Mouse (Mus musculus) thymus, adult 2 months (tissue): ENCODE measurements at regions not wholly inside any gene's neighbourhood (a gene's known extent, or its start where the extent isn't known, plus 50 kb on each side); places are given as distances from the start of the nearest gene placed in this dataset.

Source experiments
- DNase-seq: peaks from one replicate; pipeline ENCODE4 v3.0.0; 2021
- H3K27ac ChIP-seq: fragments of 200-500 bp; 2 replicates; pipeline ENCODE4 v1.5.1; 2012; ENCODE audit warnings: low read length, control low read depth; ENCODE audit not compliant: control insufficient read depth, insufficient read depth
- H3K27me3 ChIP-seq: fragments of 200-500 bp; 2 replicates; pipeline ENCODE4 v1.6.1; 2012; ENCODE audit warnings: mild to moderate bottlenecking, low read length, moderate library complexity, mixed read lengths; ENCODE audit not compliant: control insufficient read depth, insufficient read depth
- H3K36me3 ChIP-seq: fragments of 200-500 bp; 2 replicates; pipeline ENCODE4 v1.6.1; 2012; ENCODE audit warnings: mild to moderate bottlenecking, low read length, moderate library complexity; ENCODE audit not compliant: control insufficient read depth, insufficient read depth
- H3K4me1 ChIP-seq: fragments of 200-500 bp; replicated peaks from 2 replicates; pipeline ENCODE4 v1.6.1; 2012; ENCODE audit warnings: low read length; ENCODE audit not compliant: control insufficient read depth, insufficient read depth
- H3K4me3 ChIP-seq: fragments of 200-500 bp; 2 replicates; pipeline ENCODE4 v1.5.1; 2012; ENCODE audit warnings: mild to moderate bottlenecking, low read length, control low read depth, moderate library complexity; ENCODE audit not compliant: control insufficient read depth, insufficient read depth
- CTCF ChIP-seq: fragments of 200-500 bp; IDR thresholded peaks from 2 replicates; pipeline ENCODE4 v1.5.1; 2012; ENCODE audit warnings: mild to moderate bottlenecking, control low read depth, low read length, moderate library complexity, borderline replicate concordance; ENCODE audit not compliant: control insufficient read depth, poor library complexity, insufficient read depth; ENCODE audit errors: extremely low read depth
- POLR2A ChIP-seq: fragments of 200-500 bp; IDR thresholded peaks from 2 replicates; pipeline ENCODE4 v1.6.1; 2012; ENCODE audit warnings: mild to moderate bottlenecking, low read length, control low read depth, moderate library complexity; ENCODE audit not compliant: control insufficient read depth, poor library complexity, insufficient read depth; ENCODE audit errors: extremely low read depth
- WGBS: fragments of 180-500 bp; shearing (Covaris S2); methylation state at CpG from one replicate; pipeline ENCODE4 v1.1.7; 2018; 5-methylcytosine and 5-hydroxymethylcytosine counted together

DNA sequence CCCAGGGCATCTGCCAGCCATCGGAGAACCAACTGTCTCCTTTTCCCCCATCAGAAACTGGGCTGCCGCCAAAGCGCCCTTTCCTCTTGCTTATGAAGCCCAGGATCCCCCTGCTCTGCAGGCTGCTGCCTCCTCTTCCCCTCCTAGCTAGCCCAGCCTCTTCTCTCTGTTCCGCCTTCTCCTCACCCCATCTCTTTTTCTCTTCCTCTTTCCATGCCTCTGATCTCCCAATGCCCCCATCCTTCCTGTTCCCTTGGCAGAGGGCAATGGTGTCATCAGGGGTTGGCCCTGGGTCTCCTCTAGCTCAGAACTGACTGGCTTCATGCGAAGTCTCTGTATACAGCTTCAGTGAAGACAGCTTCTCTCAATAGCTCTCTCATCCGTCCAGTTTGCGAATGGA is 87.4 kb upstream of the Rbpj start:
- DNase-seq = no peak

DNA sequence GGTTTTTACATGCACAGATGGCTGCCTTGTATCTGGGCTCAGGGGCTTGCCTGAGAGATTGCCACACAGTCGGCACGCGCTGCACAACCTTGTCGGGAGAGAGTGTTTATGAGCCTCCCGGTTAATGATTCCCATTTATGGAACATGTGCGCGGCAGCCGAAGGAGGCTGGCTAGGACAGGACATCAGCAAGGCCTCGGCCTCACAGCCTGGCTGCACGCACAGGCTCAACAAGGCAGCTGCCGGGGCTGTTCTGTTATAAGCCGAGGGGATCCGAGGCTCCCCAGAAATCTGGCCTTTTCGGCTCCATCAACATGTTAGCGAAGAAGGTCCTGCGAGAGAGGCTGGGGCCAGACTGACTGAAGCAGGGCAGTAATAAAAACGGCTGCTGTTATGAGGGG is 86.3 kb upstream of the Rbpj start:
- no peaks in the 10 kb centered on the region for H3K4me1 ChIP-seq
- TF ChIP-seq CTCF = no peak
- TF ChIP-seq POLR2A = no peak
- no peak overlapping the region for H3K27ac ChIP-seq
- no peak overlapping the region for H3K4me3 ChIP-seq
- H3K27me3 ChIP-seq = no peaks in the 10 kb centered on the region
- no peaks in the 10 kb centered on the region for H3K36me3 ChIP-seq
- WGBS = 90% methylated on average over 17 of the region's 17 CpGs
- DNase-seq = no peak

More for the DNA sequence above, 87.4 kb upstream of the Rbpj start:
- 64% methylated on average over 7 of the region's 7 CpGs for WGBS
- Histone ChIP-seq H3K36me3 (no peaks in the 10 kb centered on the region), H3K27me3 (no peaks in the 10 kb centered on the region), H3K4me1 (no peaks in the 10 kb centered on the region), H3K4me3 (no peak overlapping the region), H3K27ac (no peak overlapping the region)
- no peak for TF ChIP-seq CTCF
- no peak for TF ChIP-seq POLR2A

DNA sequence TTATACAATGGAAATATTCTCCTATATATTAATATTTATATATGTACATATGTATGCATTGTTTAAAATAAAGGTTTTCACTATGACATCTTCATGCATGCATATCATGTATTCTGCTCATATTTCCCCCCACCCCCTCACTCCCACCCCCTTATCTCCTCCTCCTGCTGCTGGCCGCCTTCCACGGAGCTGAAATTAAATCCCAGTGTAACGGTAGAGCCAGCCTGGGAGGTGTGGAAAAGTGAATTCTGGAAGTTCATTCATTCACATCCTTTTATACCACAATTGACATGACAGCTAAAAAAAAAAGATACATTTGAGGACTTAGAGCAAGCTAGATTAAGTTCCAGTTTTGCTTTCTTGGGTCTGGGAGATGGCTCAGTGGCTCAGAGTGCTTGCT is 85.7 kb upstream of the Rbpj start:
- no peaks in the 10 kb centered on the region for H3K27me3 ChIP-seq
- no peaks in the 10 kb centered on the region for H3K36me3 ChIP-seq
- no peak for DNase-seq
- H3K4me3 ChIP-seq = no peak overlapping the region
- no peak overlapping the region for H3K27ac ChIP-seq
- 89% methylated on average over 3 of the region's 3 CpGs for WGBS
- TF ChIP-seq POLR2A (no peak), CTCF (no peak)
- H3K4me1 ChIP-seq = no peaks in the 10 kb centered on the region

DNA sequence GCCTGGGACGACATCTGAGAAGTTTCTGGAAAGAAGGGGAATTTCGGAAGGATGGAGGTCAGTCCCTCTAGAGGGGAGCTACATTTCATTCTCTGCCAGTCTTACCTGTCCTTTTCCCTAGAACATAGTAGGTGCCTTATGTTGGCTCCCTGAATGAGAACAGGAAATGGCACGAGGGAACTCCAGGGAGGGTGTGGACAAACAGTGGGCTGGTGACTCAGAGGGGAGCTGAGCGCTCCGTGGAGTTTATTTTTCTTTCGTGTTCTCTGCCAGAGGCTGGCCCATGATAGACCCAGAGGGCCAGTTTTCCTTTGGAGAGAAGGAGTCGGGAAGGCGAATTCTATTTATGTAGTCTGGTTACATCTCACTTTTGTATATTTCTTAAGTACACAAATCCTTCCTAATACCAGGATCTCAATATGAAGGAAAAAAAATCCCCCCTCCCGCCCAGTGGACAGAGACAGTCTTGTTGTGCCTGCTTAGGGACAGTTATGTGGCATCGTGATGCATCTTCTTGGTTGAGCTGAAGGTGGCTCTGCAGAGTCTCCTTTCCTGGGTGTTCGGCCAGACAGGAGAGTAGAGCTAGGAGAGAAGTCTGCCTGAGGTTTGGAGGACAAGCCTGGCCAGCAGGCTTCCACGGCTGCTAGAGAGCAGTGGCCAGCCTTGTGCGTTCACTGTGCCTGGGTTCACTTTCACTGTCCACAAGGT is 84.3 kb upstream of the Rbpj start:
- Histone ChIP-seq H3K36me3 (no peaks in the 10 kb centered on the region), H3K4me1 (no peaks in the 10 kb centered on the region), H3K27me3 (no peaks in the 10 kb centered on the region), H3K4me3 (no peak overlapping the region), H3K27ac (no peak overlapping the region)
- DNase-seq = no peak
- 73% methylated on average over 13 of the region's 13 CpGs for WGBS
- no peak for TF ChIP-seq CTCF
- TF ChIP-seq POLR2A = no peak

DNA sequence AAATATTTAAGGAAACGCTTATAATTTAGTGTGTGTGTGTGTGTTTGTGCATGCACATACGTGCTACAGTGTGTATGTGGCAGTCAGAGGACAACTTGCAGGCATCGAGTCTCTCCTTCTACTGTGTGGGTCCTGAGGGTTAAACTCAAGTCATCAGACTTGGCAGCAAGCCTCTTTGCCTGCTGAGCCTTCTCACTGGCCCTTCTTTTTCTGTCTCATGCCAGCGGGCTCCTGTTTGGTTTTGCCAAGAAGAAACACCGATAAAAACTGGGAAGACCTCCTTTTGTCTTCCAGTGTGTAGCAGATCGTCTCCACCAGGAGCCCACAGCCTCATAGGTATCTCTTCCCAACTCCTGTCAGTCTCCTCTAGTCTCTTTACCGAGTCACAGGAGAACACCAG is 81.9 kb upstream of the Rbpj start:
- Histone ChIP-seq H3K4me3 (no peak overlapping the region), H3K36me3 (no peaks in the 10 kb centered on the region), H3K4me1 (no peaks in the 10 kb centered on the region), H3K27ac (no peak overlapping the region), H3K27me3 (no peaks in the 10 kb centered on the region)
- 93% methylated on average over 7 of the region's 7 CpGs for WGBS
- no peak for DNase-seq
- TF ChIP-seq CTCF (no peak), POLR2A (no peak)

DNA sequence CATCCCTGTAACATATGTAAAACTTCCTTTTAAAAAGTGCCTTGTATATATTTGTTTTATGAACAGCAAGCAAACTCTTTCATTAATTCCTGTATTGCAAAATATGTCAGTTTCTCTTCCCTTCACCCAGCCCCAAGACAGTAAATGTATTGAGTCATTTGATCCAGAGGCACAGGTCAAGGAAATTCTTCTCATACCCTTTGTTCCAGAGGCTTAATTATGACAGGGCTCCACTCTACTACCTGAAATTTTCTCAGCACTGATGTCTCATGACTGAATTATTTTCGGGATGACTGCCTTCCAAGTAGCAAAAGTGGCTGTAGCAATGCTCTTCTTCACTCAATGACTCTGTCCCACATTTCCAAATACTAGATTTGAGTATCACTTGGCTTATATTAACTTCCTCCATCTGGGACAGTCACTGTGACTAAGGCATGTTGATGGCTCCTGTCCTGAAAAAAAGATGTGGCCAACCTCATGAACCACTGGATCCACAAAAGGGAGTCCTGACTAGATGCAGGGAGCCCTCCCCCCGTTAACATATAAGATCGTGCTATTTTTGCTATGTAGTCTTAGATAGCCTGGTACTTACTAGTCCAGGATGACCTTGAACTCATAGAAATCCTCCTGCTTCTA is 80.3 kb upstream of the Rbpj start:
- TF ChIP-seq CTCF (no peak), POLR2A (no peak)
- Histone ChIP-seq H3K4me1 (no peaks in the 10 kb centered on the region), H3K36me3 (no peaks in the 10 kb centered on the region), H3K27me3 (no peaks in the 10 kb centered on the region), H3K27ac (no peak overlapping the region), H3K4me3 (no peak overlapping the region)
- no peak for DNase-seq
- WGBS = 71% methylated on average over 3 of the region's 3 CpGs

DNA sequence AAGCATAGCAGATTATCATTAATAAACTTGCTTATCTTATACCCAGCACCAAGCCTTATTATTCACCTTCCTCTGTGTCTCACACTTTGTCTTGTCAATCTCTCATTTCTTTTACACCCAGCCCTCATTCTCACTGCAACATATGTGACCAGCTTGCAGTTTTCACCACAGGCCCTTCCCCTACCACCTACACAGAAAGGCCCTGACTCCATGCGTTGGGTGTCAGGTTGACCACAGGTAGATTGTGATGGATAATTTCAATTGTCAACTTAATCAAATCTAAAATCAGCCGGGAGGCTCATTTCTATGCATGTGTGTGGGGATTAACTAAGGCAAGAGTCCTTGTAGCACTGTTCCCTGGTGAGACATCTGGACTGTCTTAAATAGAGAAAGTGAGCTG is 72.4 kb upstream of the Rbpj start:
- DNase-seq = no peak
- WGBS = 97% methylated on average over 2 of the region's 2 CpGs
- no peaks in the 10 kb centered on the region for H3K4me1 ChIP-seq
- H3K36me3 ChIP-seq = no peaks in the 10 kb centered on the region
- no peak overlapping the region for H3K27ac ChIP-seq
- H3K4me3 ChIP-seq = no peak overlapping the region
- no peak for TF ChIP-seq CTCF
- no peak for TF ChIP-seq POLR2A
- no peaks in the 10 kb centered on the region for H3K27me3 ChIP-seq
